Mouse (Mus musculus): Measurements from ENCODE around the gene Abca15. TPM values are rescaled to one million over a fixed set of nuclear protein-coding genes. Genes with fewer than 3 reads are reported as not detected.

Abca15 gene
- polyA plus RNA-seq, 1 experiment from 2014 or later: not detected

Other genes with a start within 250 kb of the Abca15 start
- gene Dnah3, start 233.4 kb upstream of the Abca15 start, polyA plus RNA-seq (2015; fragmentation: Nextera tagmentation; extraction: Ambion mirVana): 0.10 TPM in 1 of 2 replicates, not detected in the other
- 12.7 and 14.3 TPM in 2 replicates for gene Tmem159, start 226.3 kb upstream of the Abca15 start, polyA plus RNA-seq (2015; fragmentation: Nextera tagmentation; extraction: Ambion mirVana)
- not detected in 2 replicates for gene Zp2, start 183.4 kb upstream of the Abca15 start, polyA plus RNA-seq (2015; fragmentation: Nextera tagmentation; extraction: Ambion mirVana)
- gene Anks4b, start 154.8 kb upstream of the Abca15 start, polyA plus RNA-seq (2015; fragmentation: Nextera tagmentation; extraction: Ambion mirVana): not detected in 2 replicates
- gene Crym, start 126.6 kb upstream of the Abca15 start, polyA plus RNA-seq (2015; fragmentation: Nextera tagmentation; extraction: Ambion mirVana): 5.6 and 5.9 TPM in 2 replicates
- gene Abca14, start 124.7 kb upstream of the Abca15 start, polyA plus RNA-seq (2015; fragmentation: Nextera tagmentation; extraction: Ambion mirVana): not detected in 2 replicates
- gene Abca16, start 81.0 kb downstream of the Abca15 start, polyA plus RNA-seq (2015; fragmentation: Nextera tagmentation; extraction: Ambion mirVana): not detected in 2 replicates

All from neural tube, embryonic 13.5 days (tissue).